Mouse (Mus musculus) forebrain, embryonic 15.5 days (tissue): ENCODE results near the gene Dynll2. TPM values are rescaled to one million over a fixed set of nuclear protein-coding genes. Genes with fewer than 3 reads are reported as not detected.

Experiments
- ATAC-seq: fragments of 200-750 bp; cut with Nextera tagmentation; replicated peaks from 2 replicates; pipeline ENCODE4 v1.8.0; 2017; ENCODE audit warnings: mild to moderate bottlenecking, moderate TSS enrichment, moderate library complexity
- H3K27ac ChIP-seq: fragments of 300-500 bp; sonication (generic); replicated peaks from 2 replicates; pipeline ENCODE4 v1.5.1; 2015; ENCODE audit warnings: mild to moderate bottlenecking, inconsistent platforms
- H3K27me3 ChIP-seq: fragments of 300-500 bp; sonication (generic); 2 replicates; pipeline ENCODE4 v1.6.1; 2015; ENCODE audit warnings: inconsistent platforms
- H3K36me3 ChIP-seq: fragments of 300-500 bp; sonication (generic); 2 replicates; pipeline ENCODE4 v1.6.1; 2015; ENCODE audit warnings: mild to moderate bottlenecking, inconsistent platforms
- H3K4me1 ChIP-seq: fragments of 300-500 bp; sonication (generic); 2 replicates; pipeline ENCODE4 v1.6.1; 2015; ENCODE audit warnings: inconsistent platforms
- H3K4me2 ChIP-seq: fragments of 300-500 bp; sonication (generic); replicated peaks from 2 replicates; pipeline ENCODE4 v1.6.1; 2015; ENCODE audit warnings: mild to moderate bottlenecking, inconsistent platforms
- H3K4me3 ChIP-seq: fragments of 300-500 bp; sonication (generic); 2 replicates; pipeline ENCODE4 v1.5.1; 2015; ENCODE audit warnings: mild to moderate bottlenecking, inconsistent platforms
- H3K9ac ChIP-seq: fragments of 300-500 bp; sonication (generic); replicated peaks from 2 replicates; pipeline ENCODE4 v1.6.1; 2015; ENCODE audit warnings: mild to moderate bottlenecking, inconsistent platforms
- H3K9me3 ChIP-seq: fragments of 300-500 bp; sonication (generic); 2 replicates; pipeline ENCODE4 v1.6.1; 2016; ENCODE audit warnings: inconsistent platforms
- WGBS: fragments of 180-500 bp; shearing (Covaris S2); methylation state at CpG from one replicate; pipeline ENCODE4 v1.1.7; 2015; ENCODE audit warnings: mixed read lengths; 5-methylcytosine and 5-hydroxymethylcytosine counted together
- polyA plus RNA-seq: library from polyadenylated mRNA; unstranded; fragments of >200 nt; fragmentation: Nextera tagmentation; extraction: Ambion mirVana; gene quantifications from 2 replicates; pipeline ENCODE4 v1.2.1, GENCODE M21; 2015

The Dynll2 gene
- polyA plus RNA-seq, 1 experiment from 2014 or later, result 39.3 TPM

GRCm38 (mm10) chr11:87949990-87950389 is 37.3 kb downstream of the Dynll2 start:
- WGBS, result 3% methylated on average over 2 of the region's 2 CpGs

GRCm38 (mm10) chr11:87935467-87935866 is 51.9 kb downstream of the Dynll2 start:
- ATAC-seq, result no peak
- H3K4me3 ChIP-seq, result no peak overlapping the region
- H3K27ac ChIP-seq, result no peak overlapping the region
- WGBS, result 81% methylated on average over 3 of the region's 3 CpGs
- H3K27me3 ChIP-seq, result no peaks in the 10 kb centered on the region
- H3K4me1 ChIP-seq, result no peaks in the 10 kb centered on the region
- H3K36me3 ChIP-seq, result no peaks in the 10 kb centered on the region
- H3K9ac ChIP-seq, result no peak overlapping the region
- H3K9me3 ChIP-seq, result no peaks in the 10 kb centered on the region
- H3K4me2 ChIP-seq, result no peak overlapping the region

More at GRCm38 (mm10) chr11:87949990-87950389, 37.3 kb downstream of the Dynll2 start:
- H3K4me2 ChIP-seq, result no peak overlapping the region
- H3K9me3 ChIP-seq, result no peaks in the 10 kb centered on the region
- H3K27ac ChIP-seq, result no peak overlapping the region
- no peak overlapping the region for H3K4me3 ChIP-seq
- no peak for ATAC-seq
- no peaks in the 10 kb centered on the region for H3K36me3 ChIP-seq
- no peaks in the 10 kb centered on the region for H3K27me3 ChIP-seq
- no peaks in the 10 kb centered on the region for H3K4me1 ChIP-seq
- H3K9ac ChIP-seq, result no peak overlapping the region

- 78% methylated on average over 2 of the region's 2 CpGs for WGBS
- no peak overlapping the region for H3K9ac ChIP-seq
- no peaks in the 10 kb centered on the region for H3K9me3 ChIP-seq
- H3K27ac ChIP-seq, result no peak overlapping the region
- ATAC-seq, result no peak
- no peaks in the 10 kb centered on the region for H3K4me1 ChIP-seq
- no peaks in the 10 kb centered on the region for H3K36me3 ChIP-seq
- no peak overlapping the region for H3K4me2 ChIP-seq
- no peaks in the 10 kb centered on the region for H3K27me3 ChIP-seq
- H3K4me3 ChIP-seq, result no peak overlapping the region
These were observed 53.6 kb downstream of the Dynll2 start for GRCm38 (mm10) chr11:87933731-87934130.

GRCm38 (mm10) chr11:87930348-87930747 is 57.0 kb downstream of the Dynll2 start:
- H3K9ac ChIP-seq, result no peak overlapping the region
- 95% methylated on average over 2 of the region's 2 CpGs for WGBS

More at GRCm38 (mm10) chr11:87930348-87930747, 57.0 kb downstream of the Dynll2 start:
- H3K27me3 ChIP-seq, result no peaks in the 10 kb centered on the region
- no peak overlapping the region for H3K27ac ChIP-seq
- no peak for ATAC-seq
- no peaks in the 10 kb centered on the region for H3K4me1 ChIP-seq
- no peaks in the 10 kb centered on the region for H3K9me3 ChIP-seq
- no peak overlapping the region for H3K4me2 ChIP-seq
- H3K4me3 ChIP-seq, result no peak overlapping the region
- no peaks in the 10 kb centered on the region for H3K36me3 ChIP-seq

Other genes with a start within 250 kb of the Dynll2 start
- gene Supt4a, start 250.0 kb downstream of the Dynll2 start, polyA plus RNA-seq, result 160 and 164 TPM in 2 replicates
- 30.3 and 31.8 TPM in 2 replicates for gene Tspoap1, start 227.0 kb downstream of the Dynll2 start, polyA plus RNA-seq
- 0.18 and 0.27 TPM in 2 replicates for gene Mpo, start 194.0 kb downstream of the Dynll2 start, polyA plus RNA-seq
- gene Lpo, start 159.2 kb downstream of the Dynll2 start, polyA plus RNA-seq, result 0.62 and 0.89 TPM in 2 replicates
- gene Mks1, start 134.3 kb downstream of the Dynll2 start, polyA plus RNA-seq, result 12.1 and 13.3 TPM in 2 replicates
- 0.09 and 0.28 TPM in 2 replicates for gene Epx, start 112.0 kb downstream of the Dynll2 start, polyA plus RNA-seq
- not detected in 2 replicates for gene Olfr462, start 95.3 kb downstream of the Dynll2 start, polyA plus RNA-seq
- gene Olfr463, start 90.1 kb downstream of the Dynll2 start, polyA plus RNA-seq, result not detected in 2 replicates
- not detected in 2 replicates for gene Olfr464, start 66.6 kb downstream of the Dynll2 start, polyA plus RNA-seq
- 342 and 347 TPM in 2 replicates for gene Srsf1, start 59.8 kb upstream of the Dynll2 start, polyA plus RNA-seq
- 60.6 and 61.4 TPM in 2 replicates for gene Vezf1, start 80.7 kb upstream of the Dynll2 start, polyA plus RNA-seq
- 39.2 and 43.4 TPM in 2 replicates for gene Cuedc1, start 110.5 kb upstream of the Dynll2 start, polyA plus RNA-seq
- 67.0 and 68.1 TPM in 2 replicates for gene Mrps23, start 216.9 kb upstream of the Dynll2 start, polyA plus RNA-seq